Mouse (Mus musculus): ENCODE measurements around the gene Arrdc2.

- TF ChIP-seq POLR2A (IDR thresholded peaks at IDR 0.05; ENCODE audit: borderline replicate concordance, low read depth, low read length) (no peak), CTCF (IDR thresholded peaks at IDR 0.05; ENCODE audit: low read depth, low read length) (no peak)
Observed at GRCm38 (mm10) chr8:70827796-70828195, 11.7 kb downstream of the Arrdc2 start.
